In the genomic region with DNA sequence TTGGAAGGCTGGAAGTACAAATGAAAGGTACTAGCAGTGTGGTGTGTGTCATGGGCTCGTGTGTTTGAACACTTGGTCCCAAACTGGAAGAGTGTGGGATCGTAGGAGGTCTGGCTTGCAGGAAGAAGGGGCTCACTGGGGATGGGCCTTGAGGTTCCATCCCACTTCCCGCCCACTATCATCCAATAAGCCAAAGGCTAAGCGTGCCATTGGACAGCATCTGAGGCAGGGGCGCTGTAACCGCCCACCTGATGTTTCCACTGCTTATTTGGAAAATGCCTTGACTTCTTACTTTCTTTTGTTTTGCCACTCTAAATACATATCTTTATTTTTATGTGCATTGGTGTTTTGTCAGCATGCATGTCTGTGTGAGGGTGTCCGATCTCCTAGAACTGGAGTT, we compare ENCODE assay signal across 24 mouse cellular contexts. TPM values are rescaled to one million over a fixed set of nuclear protein-coding genes. Genes with fewer than 3 reads are reported as not detected.
DNase-seq lines count a peak whose midpoint lies in the region; ATAC-seq and TF ChIP-seq lines count a peak whose summit lies in the region.
"Had no signal": no experiment of that assay in that cellular context is flagged by ENCODE, and none has a peak within 500 bp of the region (broad histone marks: within the 10 kb centered on the region; RNA-seq: fewer than 3 reads in every experiment).

No protein-coding gene starts in this region.

- no peak overlapping the region for H3K4me3 ChIP-seq in forebrain, embryonic 11.5 days (ENCODE audit: low read depth, low read length)
- H3K4me3 ChIP-seq in forebrain, embryonic 12.5 days (replicated peaks), result no peak overlapping the region
- 0 out of 2 replicates have a peak overlapping the region, but pooled peaks have one; percentile 13 for H3K4me3 ChIP-seq in E14TG2a.4 (replicated peaks; ENCODE audit: low read length)
- no peak overlapping the region for H3K4me3 ChIP-seq in cerebellum, adult 2 months (replicated peaks; ENCODE audit: insufficient read depth, low read depth, low read length)

- H3K9me3 ChIP-seq in forebrain, embryonic 11.5 days (ENCODE audit: control insufficient read depth, low read length), result no peaks in the 10 kb centered on the region
- H3K9me3 ChIP-seq in forebrain, embryonic 12.5 days, result no peaks in the 10 kb centered on the region
- H3K9me3 ChIP-seq in E14TG2a.4 (ENCODE audit: low read length), result no peaks in the 10 kb centered on the region; the same call in 1 of the 2 replicates

- no peak overlapping the region for H3K4me2 ChIP-seq in forebrain, embryonic 11.5 days (ENCODE audit: low read depth, low read length, severe bottlenecking)
- no peak overlapping the region for H3K4me2 ChIP-seq in forebrain, embryonic 12.5 days

- H3K36me3 ChIP-seq in forebrain, embryonic 11.5 days (ENCODE audit: control insufficient read depth, insufficient read depth, low read length), result no peaks in the 10 kb centered on the region
- H3K36me3 ChIP-seq in forebrain, embryonic 12.5 days (replicated peaks), result no peaks in the 10 kb centered on the region
- H3K36me3 ChIP-seq in E14TG2a.4 (ENCODE audit: insufficient read depth, low read length), result no peaks in the 10 kb centered on the region
- H3K36me3 ChIP-seq: G1E had no signal

- no peak for ATAC-seq in forebrain, embryonic 11.5 days (replicated peaks; ENCODE audit: low FRiP score)
- no peak for ATAC-seq in forebrain, embryonic 12.5 days (ENCODE audit: low FRiP score)
- ATAC-seq: activated CD4-positive, CD25-positive, alpha-beta regulatory T cell, adult 4 months; CD4-positive, CD25-positive, alpha-beta regulatory T cell, adult 4 months; Patski had no signal

- WGBS in forebrain, embryonic 11.5 days, result 78% methylated on average over 7 of the region's 7 CpGs
- 78% methylated on average over 7 of the region's 7 CpGs for WGBS in forebrain, embryonic 12.5 days
- WGBS in cerebellum, adult 2 months, result 90% methylated on average over 7 of the region's 7 CpGs

- intact Hi-C loops in left cerebral cortex, postnatal 14 days (cut with DNase I), result no loop called here

- H3K27me3 ChIP-seq in forebrain, embryonic 11.5 days (ENCODE audit: control insufficient read depth, insufficient read depth, low read length), result no peaks in the 10 kb centered on the region
- no peaks in the 10 kb centered on the region for H3K27me3 ChIP-seq in forebrain, embryonic 12.5 days
- H3K27me3 ChIP-seq in E14TG2a.4 (ENCODE audit: insufficient read depth, low read length), result peaks cover 15% of the 10 kb centered on the region
- H3K27me3 ChIP-seq in cerebellum, adult 2 months (ENCODE audit: control insufficient read depth, insufficient read depth, low read length), result no peaks in the 10 kb centered on the region
- H3K27me3 ChIP-seq: Patski had no signal

- no peak overlapping the region for H3K27ac ChIP-seq in forebrain, embryonic 11.5 days (ENCODE audit: low read depth, low read length)
- H3K27ac ChIP-seq in forebrain, embryonic 12.5 days, result no peak overlapping the region
- no peak overlapping the region for H3K27ac ChIP-seq in cerebellum, adult 2 months (ENCODE audit: insufficient read depth, low read length)

- TF ChIP-seq POLR2A in cerebellum, adult 2 months (IDR thresholded peaks at IDR 0.05; ENCODE audit: borderline replicate concordance, insufficient read depth, low read length), result no peak

- DNase-seq in forebrain, embryonic 11.5 days (ENCODE audit: low spot score), result peak; percentile 31
- DNase-seq in heart, adult 11 months, result peak; percentile 76
- no peak for DNase-seq in heart, adult 9 months (ENCODE audit: low spot score in 2 of 2)
- DNase-seq in R1 (ENCODE audit: low read depth, low spot score), result peak; percentile 52
- no peak for DNase-seq in cerebellum, adult 2 months
- DNase-seq in left cerebral cortex, postnatal 14 days (ENCODE audit: low spot score in 2 of 2), result no peak
- DNase-seq: adrenal gland, adult 2 months; adrenal gland, adult 8-10 months; adrenal gland, postnatal 10 days; adrenal gland, postnatal 14 days; adrenal gland, postnatal 25 days; adrenal gland, postnatal 36 days; B cell, adult 2 months; cerebellum, adult 11 months; cerebellum, adult 11-12 months; cerebellum, adult 18-20 months; cerebellum, adult 8-10 months had no signal

- H3K9ac ChIP-seq in forebrain, embryonic 11.5 days (ENCODE audit: low read length), result no peak overlapping the region
- H3K9ac ChIP-seq in forebrain, embryonic 12.5 days, result no peak overlapping the region

- TF ChIP-seq CTCF in E14TG2a.4 (conservative IDR thresholded peaks at IDR 0.05; ENCODE audit: low read length), result no peak
- TF ChIP-seq CTCF in cerebellum, adult 2 months (IDR thresholded peaks at IDR 0.05; ENCODE audit: borderline replicate concordance, insufficient read depth, low read depth, low read length), result no peak

- H3K4me1 ChIP-seq in forebrain, embryonic 11.5 days (replicated peaks; ENCODE audit: control insufficient read depth, insufficient read depth, low read length), result peaks cover 17% of the 10 kb centered on the region
- peaks cover 36% of the 10 kb centered on the region for H3K4me1 ChIP-seq in forebrain, embryonic 12.5 days
- H3K4me1 ChIP-seq in E14TG2a.4 (replicated peaks; ENCODE audit: low read depth, low read length), result peaks cover 55% of the 10 kb centered on the region
- peaks cover 3% of the 10 kb centered on the region; the same call in 1 of the 2 replicates for H3K4me1 ChIP-seq in cerebellum, adult 2 months (ENCODE audit: control insufficient read depth, insufficient read depth, low read length)

RNA-seq across cellular contexts. Expression of a gene that starts 2.8 kb away (rescaled TPM):
- polyA plus RNA-seq in forebrain, embryonic 11.5 days (2014; fragmentation: Nextera tagmentation; extraction: Ambion mirVana), result 111 and 112 TPM in 2 replicates
- polyA plus RNA-seq in forebrain, embryonic 12.5 days (2016; fragmentation: Nextera tagmentation; extraction: Ambion mirVana), result 121 and 124 TPM in 2 replicates
- polyA plus RNA-seq in cerebellum, adult 2 months (2012; rRNA removed), result 110 and 118 TPM in 2 replicates
- 100 to 1,000 TPM; 285 to 314 TPM for total RNA-seq in left cerebral cortex, postnatal 14 days (2021)
- total RNA-seq: G1E, MEL had no signal
- polyA plus RNA-seq: G1E had no signal

Comparison
In these comparisons a context has a peak if more than half of its experiments do, and no peak if none do; other contexts are left out.
1. DNase-seq: peak in forebrain, embryonic 11.5 days (single experiment), heart, adult 11 months (single experiment) and R1 (single experiment); none in heart, adult 9 months (0 of 2), cerebellum, adult 2 months (0 of 2) and left cerebral cortex, postnatal 14 days (0 of 2).